Mouse (Mus musculus): ENCODE measurements around the gene Dnajc3. TPM values are rescaled to one million over a fixed set of nuclear protein-coding genes. Genes with fewer than 3 reads are reported as not detected.

Gene Dnajc3
- total and polyA plus RNA-seq, 3 experiments: 29.0 to 40.6 (median 31.6) TPM

DNA sequence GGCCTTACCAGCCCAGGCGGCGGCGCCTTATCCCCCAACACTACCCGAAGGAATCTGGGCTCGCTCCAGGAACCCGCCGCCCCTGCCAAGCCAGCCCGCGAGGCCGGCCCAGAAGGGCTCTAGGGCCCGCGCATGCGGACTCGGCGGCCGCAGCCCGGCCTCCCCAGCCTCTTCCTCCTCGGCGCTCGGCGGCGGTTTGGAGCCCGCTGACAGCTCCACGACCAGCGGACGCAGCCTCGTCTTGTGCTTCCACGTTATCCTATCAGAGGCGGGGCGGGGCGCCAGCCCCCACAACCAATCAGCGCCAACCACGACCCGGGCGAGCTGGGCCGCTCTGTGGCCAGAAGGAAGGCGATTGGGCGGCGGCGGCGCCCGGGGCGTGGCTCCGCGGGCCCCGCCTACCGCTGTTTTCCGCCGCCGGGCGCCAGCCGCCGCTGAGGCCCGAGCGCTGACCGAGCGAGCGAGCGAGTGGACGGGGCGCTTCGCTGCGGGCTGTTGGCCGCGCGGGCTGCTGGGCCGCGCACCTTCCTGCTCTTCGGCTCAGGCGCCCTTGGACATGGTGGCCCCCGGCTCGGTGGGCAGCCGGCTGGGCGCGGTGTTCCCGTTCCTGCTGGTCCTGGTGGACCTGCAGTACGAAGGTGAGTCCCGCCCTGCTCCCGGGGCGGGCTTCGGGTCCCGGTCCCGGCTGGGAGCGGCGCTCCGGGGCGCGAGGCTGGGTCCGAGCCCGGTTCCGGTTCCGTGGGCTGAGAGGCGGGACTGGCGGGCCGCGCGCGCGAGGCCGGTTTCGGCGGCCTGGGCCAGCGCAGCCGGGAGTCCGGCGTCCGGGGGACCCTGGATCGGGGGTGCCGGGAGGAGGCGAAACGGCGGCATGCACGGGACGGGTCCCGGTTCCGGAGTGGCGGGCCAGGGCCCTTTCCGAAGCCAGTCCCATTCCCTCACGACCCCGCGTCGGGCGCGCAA lies at the start of gene Dnajc3 (continued):
- peak; percentile 79 for TF ChIP-seq NELFE (IDR thresholded peaks at IDR 0.05; ENCODE audit: low read depth, low read length)

DNA sequence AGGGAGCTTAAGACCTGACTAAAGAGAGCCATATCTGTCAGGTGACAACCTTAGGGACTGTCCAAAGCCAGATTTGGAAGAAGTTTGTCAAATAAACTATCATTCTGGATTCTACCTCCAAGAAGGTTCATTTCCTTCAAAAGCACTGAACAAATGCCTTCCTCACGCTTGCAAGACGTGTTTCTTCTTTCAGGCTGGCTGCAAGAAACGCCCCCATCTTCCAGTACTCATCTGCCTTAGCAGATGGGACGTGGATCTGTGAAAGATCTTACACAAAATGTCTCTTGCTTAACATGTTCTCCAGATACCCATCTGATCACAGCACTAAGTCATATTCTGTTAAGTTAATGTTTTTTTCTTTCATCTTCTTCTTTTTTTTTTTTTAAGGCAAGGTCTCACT lies 47.7 kb upstream of the Dnajc3 start:
- H3K79me2 ChIP-seq (replicated peaks; ENCODE audit: control insufficient read depth, extremely low read depth, insufficient read depth, poor library complexity, severe bottlenecking): no peaks in the 10 kb centered on the region
- dilution Hi-C loops (cut with MboI; ENCODE audit: extremely low pct_ligation_motif_present, extremely low pct_unique_long_range_greater_than_20kb, low sequenced_read_pairs): no loop called here
- TF ChIP-seq ZMIZ1 (IDR thresholded peaks at IDR 0.05; ENCODE audit: low read depth, low read length) (no peak), CTCF (conservative IDR thresholded peaks at IDR 0.05 in 1 of 2, IDR thresholded peaks at IDR 0.05 in 1 of 2; ENCODE audit: low read depth in 2 of 2, low read length in 2 of 2) (no peak), MAFK (IDR thresholded peaks at IDR 0.05; ENCODE audit: insufficient replicate concordance, low read length) (no peak), USF1 (IDR thresholded peaks at IDR 0.05; ENCODE audit: low read depth, low read length) (no peak), RCOR1 (conservative IDR thresholded peaks at IDR 0.05; ENCODE audit: low read depth, low read length) (no peak), MAX (IDR thresholded peaks at IDR 0.05; ENCODE audit: low read length) (no peak), ZKSCAN1 (IDR thresholded peaks at IDR 0.05; ENCODE audit: borderline replicate concordance, low read depth, low read length) (no peak), MAZ (IDR thresholded peaks at IDR 0.05; ENCODE audit: low read depth, low read length) (no peak), HCFC1 (IDR thresholded peaks at IDR 0.05; ENCODE audit: low read depth, low read length) (no peak), TCF12 (IDR thresholded peaks at IDR 0.05; ENCODE audit: low read depth, low read length) (no peak), ZNF384 (IDR thresholded peaks at IDR 0.05; ENCODE audit: low read depth, low read length) (no peak), MXI1 (IDR thresholded peaks at IDR 0.05; ENCODE audit: low read depth, low read length) (no peak), RAD21 (IDR thresholded peaks at IDR 0.05; ENCODE audit: low read depth, low read length) (no peak), PAX5 (IDR thresholded peaks at IDR 0.05; ENCODE audit: low read length) (no peak), SIN3A (IDR thresholded peaks at IDR 0.05; ENCODE audit: low read length) (no peak)

GRCm38 (mm10) chr14:118895228-118895627 lies 42.5 kb upstream of the Dnajc3 start:
- in situ Hi-C loops (cut with MboI; ENCODE audit: low pct_ligation_motif_present, low pct_unique_long_range_greater_than_20kb, low sequenced_read_pairs) (no loop called here), dilution Hi-C loops (cut with MboI; ENCODE audit: extremely low pct_ligation_motif_present, extremely low pct_unique_long_range_greater_than_20kb, low sequenced_read_pairs) (no loop called here)
- H3K4me1 ChIP-seq (ENCODE audit: control insufficient read depth in 1 of 2, insufficient read depth in 2 of 2): peaks cover 3 to 15% of the 10 kb centered on the region in 2 experiments
- no peak overlapping the region for H3K9ac ChIP-seq (ENCODE audit: insufficient read depth, low read depth)
- H3K79me2 ChIP-seq (replicated peaks; ENCODE audit: control insufficient read depth, extremely low read depth, insufficient read depth, poor library complexity, severe bottlenecking): no peaks in the 10 kb centered on the region
- no peak for DNase-seq (ENCODE audit: extremely low read depth)
- H3K4me3 ChIP-seq (replicated peaks in 1 of 3; ENCODE audit: low read depth in 2 of 3, low read length in 2 of 3, poor library complexity in 1 of 3): no peak overlapping the region
- H3K36me3 ChIP-seq (replicated peaks in 1 of 2; ENCODE audit: control insufficient read depth in 1 of 2, insufficient read depth in 1 of 2, low read length in 1 of 2): no peaks in the 10 kb centered on the region
- TF ChIP-seq NELFE (IDR thresholded peaks at IDR 0.05; ENCODE audit: low read depth, low read length) (no peak), MAFK (IDR thresholded peaks at IDR 0.05; ENCODE audit: insufficient replicate concordance, low read length) (no peak), E2F4 (IDR thresholded peaks at IDR 0.05; ENCODE audit: insufficient replicate concordance, low read depth, low read length) (no peak), MEF2A (IDR thresholded peaks at IDR 0.05; ENCODE audit: borderline replicate concordance, low read depth, low read length) (no peak), EP300 (IDR thresholded peaks at IDR 0.05; ENCODE audit: low read length) (no peak), MAZ (IDR thresholded peaks at IDR 0.05; ENCODE audit: low read depth, low read length) (no peak), KAT2A (IDR thresholded peaks at IDR 0.05; ENCODE audit: insufficient replicate concordance, low read length) (no peak), IRF4 (IDR thresholded peaks at IDR 0.05; ENCODE audit: low read depth, low read length) (no peak), MXI1 (IDR thresholded peaks at IDR 0.05; ENCODE audit: low read depth, low read length) (no peak)
- no peaks in the 10 kb centered on the region for H3K9me3 ChIP-seq (replicated peaks; ENCODE audit: low read length)
- no peaks in the 10 kb centered on the region for H3K27me3 ChIP-seq (replicated peaks)
- no peak overlapping the region for H3K4me2 ChIP-seq (ENCODE audit: insufficient read depth, low read depth, poor library complexity, severe bottlenecking)
- H3K27ac ChIP-seq (ENCODE audit: insufficient read depth, low read depth): no peak overlapping the region

More for the DNA sequence above, 47.7 kb upstream of the Dnajc3 start:
- H3K4me3 ChIP-seq (replicated peaks in 1 of 3; ENCODE audit: low read depth in 2 of 3, low read length in 2 of 3, poor library complexity in 1 of 3): no peak overlapping the region
- no peaks in the 10 kb centered on the region for H3K9me3 ChIP-seq (replicated peaks; ENCODE audit: low read length)
- H3K27me3 ChIP-seq (replicated peaks): no peaks in the 10 kb centered on the region
- no peak overlapping the region for H3K9ac ChIP-seq (ENCODE audit: insufficient read depth, low read depth)
- no peaks in the 10 kb centered on the region; a peak in 1 of 4 replicates for H3K4me1 ChIP-seq (ENCODE audit: control insufficient read depth in 1 of 2, insufficient read depth in 2 of 2)
- in situ Hi-C loops (cut with MboI; ENCODE audit: low pct_ligation_motif_present, low pct_unique_long_range_greater_than_20kb, low sequenced_read_pairs): no loop called here
- no peaks in the 10 kb centered on the region for H3K36me3 ChIP-seq (replicated peaks in 1 of 2; ENCODE audit: control insufficient read depth in 1 of 2, insufficient read depth in 1 of 2, low read length in 1 of 2)
- no peak overlapping the region for H3K27ac ChIP-seq (ENCODE audit: insufficient read depth, low read depth)
- H3K4me2 ChIP-seq (ENCODE audit: insufficient read depth, low read depth, poor library complexity, severe bottlenecking): no peak overlapping the region
- DNase-seq (ENCODE audit: extremely low read depth): no peak
